Mouse (Mus musculus): ENCODE data around the gene Prrt4.
"Not testable (repeated sequence)": the region's sequence is repeated elsewhere in the genome, so short reads cannot be mapped to it uniquely, and the experiment has no call there.

Gene Prrt4

GRCm38 (mm10) chr6:29178888-29179658 is at the start of gene Prrt4:
Gene Prrt4, minus strand, starts transcription at chr6:29179584.
- peak; percentile 26 to 74 for DNase-seq

GRCm38 (mm10) chr6:29217717-29218116 is 38.3 kb upstream of the Prrt4 start:
- not testable (repeated sequence) for DNase-seq

GRCm38 (mm10) chr6:29215881-29216501 is 36.6 kb upstream of the Prrt4 start, which contains the start of gene Impdh1:
Gene Impdh1, minus strand, starts transcription at chr6:29216364.
- peak; percentile 71 to 85 for DNase-seq

- DNase-seq: no peak
These were observed 35.8 kb upstream of the Prrt4 start for GRCm38 (mm10) chr6:29215181-29215580.

- no peak for DNase-seq
These were observed 35.4 kb upstream of the Prrt4 start for GRCm38 (mm10) chr6:29214776-29215175.

GRCm38 (mm10) chr6:29214245-29214644 is 34.9 kb upstream of the Prrt4 start:
- DNase-seq: peak; percentile 62 to 71

GRCm38 (mm10) chr6:29213436-29213835 is 34.1 kb upstream of the Prrt4 start:
- no peak for DNase-seq

- peak; percentile 83 to 86 for DNase-seq
These were observed 32.6 kb upstream of the Prrt4 start for GRCm38 (mm10) chr6:29211806-29212492.

- DNase-seq: peak in 1 of 2 experiments; percentile 45
These were observed 31.8 kb upstream of the Prrt4 start for GRCm38 (mm10) chr6:29211146-29211545.

- DNase-seq: no peak
These were observed 31.0 kb upstream of the Prrt4 start for GRCm38 (mm10) chr6:29210231-29210936.

- DNase-seq: peak in 1 of 2 experiments; percentile 35
These were observed 28.8 kb upstream of the Prrt4 start for GRCm38 (mm10) chr6:29208178-29208577.

GRCm38 (mm10) chr6:29207017-29207416 is 27.6 kb upstream of the Prrt4 start:
- DNase-seq: no peak

GRCm38 (mm10) chr6:29206006-29206405 is 26.6 kb upstream of the Prrt4 start:
- no peak for DNase-seq

GRCm38 (mm10) chr6:29204932-29205614 is 25.7 kb upstream of the Prrt4 start:
- peak; percentile 55 to 77 for DNase-seq

GRCm38 (mm10) chr6:29203861-29204585 is 24.6 kb upstream of the Prrt4 start:
- DNase-seq: no peak

- no peak for DNase-seq
These were observed 23.7 kb upstream of the Prrt4 start for GRCm38 (mm10) chr6:29203096-29203495.

- no peak for DNase-seq
These were observed 22.6 kb upstream of the Prrt4 start for GRCm38 (mm10) chr6:29201988-29202387.

- DNase-seq: no peak
These were observed 22.0 kb upstream of the Prrt4 start for GRCm38 (mm10) chr6:29201341-29201740.

- DNase-seq: no peak
These were observed 21.1 kb upstream of the Prrt4 start for GRCm38 (mm10) chr6:29200496-29200895.

- DNase-seq: no peak
These were observed 20.0 kb upstream of the Prrt4 start for GRCm38 (mm10) chr6:29199223-29199855.

Data from kidney, postnatal 36 days (tissue).